Mouse (Mus musculus): Measurements from ENCODE around the gene Kalrn. TPM values are rescaled to one million over a fixed set of nuclear protein-coding genes. Genes with fewer than 3 reads are reported as not detected.

Kalrn gene
- polyA plus RNA-seq, 1 experiment, result 0.15 TPM

GRCm38 (mm10) chr16:34066376-34066775 lies 507.0 kb downstream of the Kalrn start:
- H3K4me1 ChIP-seq (ENCODE audit: control insufficient read depth), result no peaks in the 10 kb centered on the region; the same call in 1 of the 2 replicates
- peaks cover 9% of the 10 kb centered on the region for H3K27me3 ChIP-seq (ENCODE audit: control insufficient read depth)
- no peaks in the 10 kb centered on the region for H3K9me3 ChIP-seq (ENCODE audit: control insufficient read depth, low read length)
- no peak for TF ChIP-seq GATA1 (IDR thresholded peaks at IDR 0.05; ENCODE audit: low read length)
- TF ChIP-seq TAL1 (IDR thresholded peaks at IDR 0.05; ENCODE audit: low read length), result no peak
- H3K4me3 ChIP-seq (replicated peaks), result no peak overlapping the region
- no peaks in the 10 kb centered on the region for H3K36me3 ChIP-seq (ENCODE audit: control insufficient read depth)

DNA sequence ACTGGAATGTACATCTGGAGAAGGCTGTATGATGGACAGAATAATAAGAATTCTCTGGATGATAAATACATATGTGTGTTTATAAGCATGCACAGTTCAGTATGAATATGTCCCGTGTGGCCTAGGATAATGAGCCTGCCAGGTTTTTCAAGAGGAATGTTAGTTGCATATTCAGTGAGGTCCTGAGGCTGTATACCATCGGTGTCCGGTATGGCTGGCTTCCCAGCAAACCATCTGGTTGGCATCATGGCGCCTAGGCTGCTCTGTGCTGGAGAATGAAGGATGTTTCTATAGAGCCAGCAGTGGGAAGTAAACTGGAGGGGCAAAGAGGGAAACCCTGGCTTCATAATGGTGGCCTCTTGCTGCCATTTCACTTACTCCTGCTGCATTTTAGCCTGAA lies 510.0 kb downstream of the Kalrn start:
- no peak for TF ChIP-seq TAL1 (IDR thresholded peaks at IDR 0.05; ENCODE audit: low read length)
- TF ChIP-seq GATA1 (IDR thresholded peaks at IDR 0.05; ENCODE audit: low read length), result no peak
- no peaks in the 10 kb centered on the region for H3K9me3 ChIP-seq (ENCODE audit: control insufficient read depth, low read length)
- H3K4me3 ChIP-seq (replicated peaks), result no peak overlapping the region
- peaks cover 6% of the 10 kb centered on the region for H3K27me3 ChIP-seq (ENCODE audit: control insufficient read depth)
- peaks cover 9% of the 10 kb centered on the region for H3K4me1 ChIP-seq (ENCODE audit: control insufficient read depth)
- no peaks in the 10 kb centered on the region for H3K36me3 ChIP-seq (ENCODE audit: control insufficient read depth)

GRCm38 (mm10) chr16:34061661-34062060 lies 511.7 kb downstream of the Kalrn start:
- H3K27me3 ChIP-seq (ENCODE audit: control insufficient read depth), result peaks cover 2% of the 10 kb centered on the region
- no peaks in the 10 kb centered on the region for H3K9me3 ChIP-seq (ENCODE audit: control insufficient read depth, low read length)
- no peak overlapping the region for H3K4me3 ChIP-seq (replicated peaks)
- peaks cover 23% of the 10 kb centered on the region for H3K4me1 ChIP-seq (ENCODE audit: control insufficient read depth)
- TF ChIP-seq TAL1 (IDR thresholded peaks at IDR 0.05; ENCODE audit: low read length) (no peak), GATA1 (IDR thresholded peaks at IDR 0.05; ENCODE audit: low read length) (no peak)
- no peaks in the 10 kb centered on the region for H3K36me3 ChIP-seq (ENCODE audit: control insufficient read depth)

DNA sequence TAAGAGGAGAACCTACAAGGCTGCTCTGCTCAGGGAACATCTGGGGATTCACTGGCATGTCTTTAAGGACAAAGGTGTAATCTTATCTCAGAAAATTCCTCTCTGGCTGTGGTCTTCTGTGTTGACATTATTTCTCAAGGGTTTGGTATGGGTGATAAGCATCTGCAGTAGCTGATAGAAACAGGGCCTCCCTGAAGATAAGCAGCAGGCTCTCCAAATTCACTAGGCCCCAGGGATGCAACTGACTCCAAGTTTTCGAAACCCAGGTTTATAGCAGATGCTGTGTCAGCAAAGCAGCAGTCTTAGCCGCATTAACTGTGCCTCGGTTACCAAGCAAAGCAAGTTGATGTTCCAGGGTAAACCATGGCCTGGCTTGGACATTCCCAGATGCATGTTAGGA lies 514.7 kb downstream of the Kalrn start:
- Histone ChIP-seq H3K36me3 (ENCODE audit: control insufficient read depth) (no peaks in the 10 kb centered on the region), H3K4me3 (replicated peaks) (no peak overlapping the region), H3K27me3 (ENCODE audit: control insufficient read depth) (peaks cover 4% of the 10 kb centered on the region), H3K9me3 (ENCODE audit: control insufficient read depth, low read length) (no peaks in the 10 kb centered on the region), H3K4me1 (ENCODE audit: control insufficient read depth) (peaks cover 34% of the 10 kb centered on the region)
- no peak for TF ChIP-seq GATA1 (IDR thresholded peaks at IDR 0.05; ENCODE audit: low read length)
- TF ChIP-seq TAL1 (IDR thresholded peaks at IDR 0.05; ENCODE audit: low read length), result no peak

DNA sequence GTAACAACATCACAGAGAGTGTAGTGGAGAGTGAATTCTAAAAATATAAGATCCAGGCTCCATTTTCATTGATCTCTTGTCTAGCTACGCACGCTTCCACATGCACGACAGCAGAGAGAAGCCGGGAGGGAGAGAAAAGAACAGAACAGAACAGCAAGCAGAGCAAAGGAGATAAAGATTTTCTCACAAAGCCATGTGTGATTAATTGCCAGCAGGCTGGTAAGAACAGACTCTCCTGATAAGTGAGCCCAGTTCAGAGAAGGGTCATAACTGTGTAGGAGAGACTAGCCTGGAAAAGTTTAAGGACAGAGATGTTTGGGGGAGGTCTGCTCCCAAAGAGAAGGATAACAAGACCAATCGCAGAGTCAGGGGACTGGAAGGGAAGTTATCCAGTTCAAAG lies 515.9 kb downstream of the Kalrn start:
- TF ChIP-seq GATA1 (IDR thresholded peaks at IDR 0.05; ENCODE audit: low read length), result no peak
- Histone ChIP-seq H3K4me1 (ENCODE audit: control insufficient read depth) (peaks cover 34% of the 10 kb centered on the region), H3K4me3 (replicated peaks) (no peak overlapping the region), H3K9me3 (ENCODE audit: control insufficient read depth, low read length) (no peaks in the 10 kb centered on the region), H3K36me3 (ENCODE audit: control insufficient read depth) (no peaks in the 10 kb centered on the region; the same call in 1 of the 2 replicates), H3K27me3 (ENCODE audit: control insufficient read depth) (peaks cover 14% of the 10 kb centered on the region)

DNA sequence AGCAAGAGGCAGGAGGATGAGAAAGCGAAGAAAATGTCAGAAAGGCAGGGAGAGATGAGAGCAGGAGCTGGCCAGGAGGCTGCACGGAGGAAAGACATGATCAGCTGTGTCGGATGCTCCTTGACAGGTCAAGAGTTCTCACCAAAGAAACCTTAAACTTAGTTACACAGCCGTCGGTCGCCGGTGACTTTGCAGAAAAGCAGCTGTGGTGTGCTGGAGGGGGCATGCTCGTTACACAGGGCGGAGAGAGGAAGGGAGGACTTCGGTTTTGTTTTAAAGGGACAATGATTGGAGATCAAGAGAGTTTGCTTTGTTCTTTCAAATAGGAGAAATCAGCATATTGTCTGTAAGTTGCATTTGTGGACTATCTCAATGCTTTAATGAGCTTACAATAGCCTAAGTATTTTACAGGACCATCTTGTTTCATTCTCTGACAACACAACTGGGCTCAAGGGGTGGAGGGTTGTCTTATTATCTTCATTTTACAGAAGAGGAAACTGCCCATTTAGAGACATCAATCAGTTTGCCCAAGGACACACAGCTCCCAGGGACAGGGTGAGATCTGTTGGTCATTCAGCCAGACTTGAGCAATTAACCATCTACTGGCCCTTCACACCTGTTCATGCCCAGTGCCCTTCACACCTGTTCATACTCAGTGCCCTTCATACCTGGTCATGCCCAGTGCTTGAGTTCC lies 516.8 kb downstream of the Kalrn start:
- Histone ChIP-seq H3K4me3 (replicated peaks) (peak overlapping the region; percentile 13), H3K36me3 (ENCODE audit: control insufficient read depth) (no peaks in the 10 kb centered on the region; the same call in 1 of the 2 replicates), H3K9me3 (ENCODE audit: control insufficient read depth, low read length) (no peaks in the 10 kb centered on the region), H3K27me3 (ENCODE audit: control insufficient read depth) (peaks cover 16% of the 10 kb centered on the region), H3K4me1 (ENCODE audit: control insufficient read depth) (peaks cover 34% of the 10 kb centered on the region)
- no peak for TF ChIP-seq TAL1 (IDR thresholded peaks at IDR 0.05; ENCODE audit: low read length)
- TF ChIP-seq GATA1 (IDR thresholded peaks at IDR 0.05; ENCODE audit: low read length), result no peak

DNA sequence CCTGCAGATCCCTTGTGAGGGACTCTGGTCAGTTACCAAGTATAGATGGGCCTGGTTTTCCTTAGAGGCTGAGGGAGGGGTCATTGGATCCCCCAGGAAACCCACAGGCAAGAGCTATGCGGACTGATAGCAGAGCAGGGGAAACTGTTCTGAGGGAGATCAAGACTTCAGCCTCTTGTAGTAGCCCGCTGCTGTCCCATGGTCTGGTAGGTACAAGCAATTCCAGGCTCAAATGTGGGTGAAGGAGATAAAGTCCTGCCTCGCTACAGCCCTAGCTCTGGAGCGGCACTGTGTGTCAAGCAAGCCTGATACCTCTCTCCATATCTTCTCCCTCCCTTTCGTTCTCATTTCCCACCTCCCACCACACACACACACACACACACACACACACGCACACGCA lies 523.2 kb downstream of the Kalrn start:
- TF ChIP-seq GATA1 (IDR thresholded peaks at IDR 0.05; ENCODE audit: low read length) (peak; percentile 18; the same call in 1 of the 2 replicates), TAL1 (IDR thresholded peaks at IDR 0.05; ENCODE audit: low read length) (peak; percentile 67)
- no peaks in the 10 kb centered on the region for H3K9me3 ChIP-seq (ENCODE audit: control insufficient read depth, low read length)
- H3K36me3 ChIP-seq (ENCODE audit: control insufficient read depth), result no peaks in the 10 kb centered on the region; the same call in 1 of the 2 replicates
- peaks cover 51% of the 10 kb centered on the region for H3K4me1 ChIP-seq (ENCODE audit: control insufficient read depth)
- peaks cover 11% of the 10 kb centered on the region for H3K27me3 ChIP-seq (ENCODE audit: control insufficient read depth)
- H3K4me3 ChIP-seq (replicated peaks), result peak overlapping the region; percentile 28

DNA sequence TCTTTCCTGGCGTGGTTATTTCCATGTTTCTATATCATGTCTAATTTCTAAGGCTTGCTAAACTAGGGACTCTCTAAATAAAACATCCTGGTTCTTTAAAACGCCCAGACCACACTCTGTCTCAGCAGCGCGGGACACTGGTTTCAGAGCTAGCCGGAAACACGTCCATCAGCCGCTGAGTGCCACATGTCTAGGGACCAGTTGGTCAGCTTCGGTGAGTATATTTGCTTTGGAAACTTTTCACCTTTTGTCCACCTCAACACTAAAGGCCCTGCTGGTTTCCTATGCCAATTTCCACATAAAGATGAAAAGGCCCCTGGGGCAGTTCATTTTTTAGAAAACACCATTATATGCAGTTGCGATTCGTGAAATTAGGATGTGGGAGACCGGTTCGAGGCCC lies 524.0 kb downstream of the Kalrn start:
- no peak for TF ChIP-seq TAL1 (IDR thresholded peaks at IDR 0.05; ENCODE audit: low read length)
- TF ChIP-seq GATA1 (IDR thresholded peaks at IDR 0.05; ENCODE audit: low read length), result no peak
- Histone ChIP-seq H3K4me1 (ENCODE audit: control insufficient read depth) (peaks cover 58% of the 10 kb centered on the region), H3K36me3 (ENCODE audit: control insufficient read depth) (no peaks in the 10 kb centered on the region; the same call in 1 of the 2 replicates), H3K9me3 (ENCODE audit: control insufficient read depth, low read length) (no peaks in the 10 kb centered on the region), H3K4me3 (replicated peaks) (no peak overlapping the region), H3K27me3 (ENCODE audit: control insufficient read depth) (peaks cover 11% of the 10 kb centered on the region)

GRCm38 (mm10) chr16:34048232-34048631 lies 525.1 kb downstream of the Kalrn start:
- TF ChIP-seq TAL1 (IDR thresholded peaks at IDR 0.05; ENCODE audit: low read length) (no peak), GATA1 (IDR thresholded peaks at IDR 0.05; ENCODE audit: low read length) (no peak)
- no peaks in the 10 kb centered on the region; the same call in 1 of the 2 replicates for H3K36me3 ChIP-seq (ENCODE audit: control insufficient read depth)
- peaks cover 9% of the 10 kb centered on the region for H3K27me3 ChIP-seq (ENCODE audit: control insufficient read depth)
- no peaks in the 10 kb centered on the region for H3K9me3 ChIP-seq (ENCODE audit: control insufficient read depth, low read length)
- no peak overlapping the region for H3K4me3 ChIP-seq (replicated peaks)
- H3K4me1 ChIP-seq (ENCODE audit: control insufficient read depth), result peaks cover 62% of the 10 kb centered on the region
